Mouse (Mus musculus) frontal cortex, postnatal 10 days (tissue): ENCODE measurements around the gene Serpina1d.
"Not testable (repeated sequence)": the region's sequence is repeated elsewhere in the genome, so short reads cannot be mapped to it uniquely, and the experiment has no call there.

Experiments used
- DNase-seq, 2 experiments: peaks; one replicate each; pipeline ENCODE4 v3.0.0; 2022; ENCODE audit warnings: low spot score in 2 of 2, mixed read lengths in 1 of 2

The Serpina1d gene

GRCm38 (mm10) chr12:103773246-103773851 is at the start of gene Serpina1d:
Gene Serpina1d, minus strand, starts transcription at chr12:103773592.
- not testable (repeated sequence) for DNase-seq

- DNase-seq: not testable (repeated sequence)
Observed at GRCm38 (mm10) chr12:103770597-103770996, 2.8 kb downstream of the Serpina1d start.

GRCm38 (mm10) chr12:103763083-103763482 is 10.3 kb downstream of the Serpina1d start:
- not testable (repeated sequence) for DNase-seq

GRCm38 (mm10) chr12:103760316-103760715 is 13.1 kb downstream of the Serpina1d start:
- not testable (repeated sequence) for DNase-seq

GRCm38 (mm10) chr12:103745957-103746356 is 27.4 kb downstream of the Serpina1d start:
- not testable (repeated sequence) for DNase-seq

- DNase-seq: not testable (repeated sequence)
Observed at GRCm38 (mm10) chr12:103737791-103738580, 35.4 kb downstream of the Serpina1d start.

GRCm38 (mm10) chr12:103735566-103735965 is 37.8 kb downstream of the Serpina1d start:
- DNase-seq: not testable (repeated sequence)

GRCm38 (mm10) chr12:103735101-103735500 is 38.3 kb downstream of the Serpina1d start:
- not testable (repeated sequence) for DNase-seq
